Mouse (Mus musculus) myocyte (in vitro differentiated cells): ENCODE data around the gene Kcnq4.

Experiments used
- CEBPB ChIP-seq: IDR thresholded peaks from 2 replicates; pipeline ENCODE4 v1.6.1; 2011; ENCODE audit warnings: mild to moderate bottlenecking, moderate library complexity; ENCODE audit not compliant: poor library complexity, insufficient read depth, severe bottlenecking
- E2F4 ChIP-seq: IDR thresholded peaks from one replicate; pipeline ENCODE4 v1.6.1; 2011; ENCODE audit warnings: mild to moderate bottlenecking, control low read depth, moderate library complexity; ENCODE audit not compliant: insufficient read depth
- MAX ChIP-seq: IDR thresholded peaks from one replicate; pipeline ENCODE4 v1.6.1; 2011; ENCODE audit warnings: low read depth, mild to moderate bottlenecking, control low read depth
- MYOD1 ChIP-seq, 3 experiments: IDR thresholded peaks; one replicate each; pipeline ENCODE4 v1.6.1; 2011; ENCODE audit warnings: control low read depth in 2 of 3, low read depth in 2 of 3, mild to moderate bottlenecking in 2 of 3, moderate library complexity in 1 of 3; ENCODE audit not compliant: insufficient read length in 2 of 3, control insufficient read depth in 1 of 3
- MYOG ChIP-seq, 3 experiments: IDR thresholded peaks; one replicate each; pipeline ENCODE4 v1.6.1; 2011; ENCODE audit warnings: control low read depth in 2 of 3, low read depth in 2 of 3, mild to moderate bottlenecking in 2 of 3; ENCODE audit not compliant: insufficient read length in 2 of 3, control insufficient read depth in 1 of 3, insufficient read depth in 1 of 3
- POLR2A ChIP-seq: IDR thresholded peaks from one replicate; pipeline ENCODE4 v1.6.1; 2011; ENCODE audit warnings: low read depth, mild to moderate bottlenecking, control low read depth, moderate library complexity; ENCODE audit not compliant: insufficient read length
- POLR2AphosphoS2 ChIP-seq: IDR thresholded peaks from one replicate; pipeline ENCODE4 v1.6.1; 2011; ENCODE audit warnings: low read depth, control low read depth; ENCODE audit not compliant: insufficient read length
- SRF ChIP-seq: IDR thresholded peaks from one replicate; pipeline ENCODE4 v1.6.1; 2011; ENCODE audit warnings: low read depth; ENCODE audit not compliant: control insufficient read depth, insufficient read length
- USF1 ChIP-seq: IDR thresholded peaks from one replicate; pipeline ENCODE4 v1.6.1; 2011; ENCODE audit warnings: low read depth, mild to moderate bottlenecking, control low read depth, moderate library complexity

GRCm38 (mm10) chr4:120730574-120730973, 17.8 kb downstream of the Kcnq4 start:
- TF ChIP-seq MYOD1 (IDR thresholded peaks at IDR 0.05; ENCODE audit: control insufficient read depth in 1 of 3, insufficient read length in 2 of 3, low read depth in 2 of 3) (no peak), USF1 (no peak), POLR2A (no peak), MAX (no peak), CEBPB (no peak), SRF (no peak), E2F4 (no peak), MYOG (IDR thresholded peaks at IDR 0.05; ENCODE audit: control insufficient read depth in 1 of 3, insufficient read depth in 1 of 3, insufficient read length in 2 of 3, low read depth in 2 of 3) (no peak), POLR2AphosphoS2 (no peak)
